Mouse (Mus musculus) embryonic facial prominence, embryonic 14.5 days (tissue): ENCODE data around the gene Tespa1. TPM values are rescaled to one million over a fixed set of nuclear protein-coding genes. Genes with fewer than 3 reads are reported as not detected.
"Not testable (repeated sequence)": the region's sequence is repeated elsewhere in the genome, so short reads cannot be mapped to it uniquely, and the experiment has no call there.

ENCODE experiments used
- ATAC-seq: fragments of 200-750 bp; cut with Nextera tagmentation; 2 replicates; pipeline ENCODE4 v1.8.0; 2017; ENCODE audit warnings: low read depth, moderate number of reproducible peaks, moderate TSS enrichment
- DNase-seq: peaks from one replicate; pipeline ENCODE4 v3.0.0-alpha.2; 2015; ENCODE audit warnings: low spot score
- H3K27ac ChIP-seq: fragments of 300-500 bp; sonication (generic); replicated peaks from 2 replicates; pipeline ENCODE4 v1.5.1; 2014; ENCODE audit warnings: low read depth, mild to moderate bottlenecking, low read length, moderate library complexity
- H3K27me3 ChIP-seq: fragments of 300-500 bp; sonication (generic); replicated peaks from 2 replicates; pipeline ENCODE4 v1.6.1; 2014; ENCODE audit warnings: low read length; ENCODE audit not compliant: control insufficient read depth, insufficient read depth
- H3K36me3 ChIP-seq: fragments of 300-500 bp; sonication (generic); 2 replicates; pipeline ENCODE4 v1.6.1; 2014; ENCODE audit warnings: low read length, mixed read lengths; ENCODE audit not compliant: control insufficient read depth, insufficient read depth
- H3K4me1 ChIP-seq: fragments of 300-500 bp; sonication (generic); 2 replicates; pipeline ENCODE4 v1.6.1; 2014; ENCODE audit warnings: antibody characterized with exemption, low read length; ENCODE audit not compliant: control insufficient read depth, insufficient read depth
- H3K4me2 ChIP-seq: fragments of 300-500 bp; sonication (generic); 2 replicates; pipeline ENCODE4 v1.6.1; 2014; ENCODE audit warnings: low read depth, mild to moderate bottlenecking, low read length, moderate library complexity, mixed read lengths
- H3K4me3 ChIP-seq: fragments of 300-500 bp; sonication (generic); 2 replicates; pipeline ENCODE4 v1.5.1; 2014; ENCODE audit warnings: low read depth, mild to moderate bottlenecking, low read length
- H3K9ac ChIP-seq: fragments of 300-500 bp; sonication (generic); 2 replicates; pipeline ENCODE4 v1.6.1; 2014; ENCODE audit warnings: low read depth, mild to moderate bottlenecking, low read length, moderate library complexity, mixed read lengths
- H3K9me3 ChIP-seq: fragments of 300-500 bp; sonication (generic); 2 replicates; pipeline ENCODE4 v1.6.1; 2016; ENCODE audit warnings: low read length; ENCODE audit not compliant: control insufficient read depth
- WGBS: fragments of 180-500 bp; shearing (Covaris S2); extraction: QIAGEN DNeasy Blood & Tissue Kit; methylation state at CpG from one replicate; pipeline ENCODE4 v1.1.7; 2014; 5-methylcytosine and 5-hydroxymethylcytosine counted together
- polyA plus RNA-seq: library from polyadenylated mRNA; unstranded; fragments of >200 nt; fragmentation: Nextera tagmentation; extraction: Ambion mirVana; gene quantifications from 2 replicates; pipeline ENCODE4 v1.2.1, GENCODE M21; 2014

The Tespa1 gene
- polyA plus RNA-seq, 1 experiment from 2014 or later: 1.7 TPM

DNA sequence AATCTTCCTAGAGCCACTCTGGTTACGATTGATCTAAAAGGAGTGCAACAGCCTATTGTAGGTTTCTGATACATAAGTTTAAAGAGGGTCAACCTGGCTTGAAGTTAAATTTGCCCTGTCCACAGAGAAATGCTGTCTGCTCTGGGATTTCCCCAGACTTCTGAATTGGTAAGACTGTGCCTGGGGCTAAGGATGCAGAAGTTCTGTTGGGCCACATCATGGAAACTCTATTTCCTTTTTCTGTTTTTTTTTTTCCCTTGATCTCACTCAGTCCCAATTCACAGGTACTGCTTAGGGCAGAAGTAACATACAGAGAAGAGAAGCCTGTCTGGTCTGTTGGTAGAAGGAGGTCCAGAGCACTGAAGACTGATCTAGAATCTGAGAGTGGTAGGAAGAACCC is 8.0 kb downstream of the Tespa1 start:
- no peak overlapping the region for H3K4me2 ChIP-seq
- H3K27me3 ChIP-seq: no peaks in the 10 kb centered on the region
- no peaks in the 10 kb centered on the region for H3K9me3 ChIP-seq
- ATAC-seq (no peak), DNase-seq (no peak)
- no peak overlapping the region for H3K9ac ChIP-seq
- no peaks in the 10 kb centered on the region for H3K4me1 ChIP-seq
- WGBS: 83% methylated on average over 1 of the region's 1 CpGs
- no peak overlapping the region for H3K27ac ChIP-seq
- no peaks in the 10 kb centered on the region for H3K36me3 ChIP-seq
- no peak overlapping the region for H3K4me3 ChIP-seq

GRCm38 (mm10) chr10:130336385-130336784 is 13.7 kb downstream of the Tespa1 start:
- Histone ChIP-seq H3K4me3 (no peak overlapping the region), H3K4me2 (no peak overlapping the region), H3K9ac (no peak overlapping the region), H3K9me3 (no peaks in the 10 kb centered on the region), H3K36me3 (no peaks in the 10 kb centered on the region), H3K27ac (no peak overlapping the region), H3K27me3 (no peaks in the 10 kb centered on the region), H3K4me1 (no peaks in the 10 kb centered on the region)
- 73% methylated on average over 1 of the region's 1 CpGs for WGBS
- DNase-seq (no peak), ATAC-seq (no peak)

DNA sequence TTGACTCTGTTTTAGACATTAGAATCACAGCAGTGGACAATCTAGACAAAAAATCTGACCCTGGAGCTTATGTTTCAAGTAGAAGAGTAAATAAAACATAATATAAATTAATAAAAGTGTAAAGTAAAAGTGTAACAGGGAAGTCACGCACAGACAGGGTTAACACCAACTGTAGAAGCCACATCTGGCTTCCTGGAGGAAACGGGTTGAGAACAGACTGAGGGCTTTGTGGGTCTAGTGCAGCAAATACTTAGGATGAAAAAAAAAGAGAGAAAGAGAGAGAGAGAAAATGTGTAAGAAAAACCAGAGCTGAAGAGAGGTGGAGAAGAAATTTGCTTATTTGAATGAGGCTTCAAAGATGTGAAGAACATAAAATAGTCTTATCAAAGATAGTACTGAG is 14.9 kb downstream of the Tespa1 start:
- Histone ChIP-seq H3K4me1 (no peaks in the 10 kb centered on the region), H3K9ac (no peak overlapping the region), H3K9me3 (no peaks in the 10 kb centered on the region), H3K4me3 (no peak overlapping the region), H3K4me2 (no peak overlapping the region), H3K36me3 (no peaks in the 10 kb centered on the region), H3K27ac (no peak overlapping the region), H3K27me3 (no peaks in the 10 kb centered on the region)
- ATAC-seq (no peak), DNase-seq (no peak)
- WGBS: 50% methylated on average over 2 of the region's 2 CpGs

GRCm38 (mm10) chr10:130340050-130340449 is 17.4 kb downstream of the Tespa1 start:
- WGBS: 85% methylated on average over 4 of the region's 4 CpGs
- H3K27ac ChIP-seq, H3K4me2 ChIP-seq, H3K9me3 ChIP-seq, H3K36me3 ChIP-seq, H3K27me3 ChIP-seq, H3K9ac ChIP-seq, H3K4me1 ChIP-seq, H3K4me3 ChIP-seq, ATAC-seq, DNase-seq: not testable (repeated sequence)

- H3K9me3 ChIP-seq: no peaks in the 10 kb centered on the region
- no peak overlapping the region for H3K4me2 ChIP-seq
- H3K9ac ChIP-seq: no peak overlapping the region
- ATAC-seq: no peak
- no peaks in the 10 kb centered on the region for H3K36me3 ChIP-seq
- 94% methylated on average over 1 of the region's 1 CpGs for WGBS
- no peaks in the 10 kb centered on the region for H3K27me3 ChIP-seq
- H3K4me3 ChIP-seq: no peak overlapping the region
- DNase-seq: no peak
- no peaks in the 10 kb centered on the region for H3K4me1 ChIP-seq
- H3K27ac ChIP-seq: no peak overlapping the region
Observed at GRCm38 (mm10) chr10:130344056-130344455, 21.4 kb downstream of the Tespa1 start.

- DNase-seq (peak; percentile 55), ATAC-seq (peak; percentile 60; the same call in 1 of the 2 replicates)
- H3K4me3 ChIP-seq: no peak overlapping the region
- H3K4me2 ChIP-seq: no peak overlapping the region
- H3K4me1 ChIP-seq: no peaks in the 10 kb centered on the region
- WGBS: 57% methylated on average over 2 of the region's 2 CpGs
- H3K36me3 ChIP-seq: no peaks in the 10 kb centered on the region
- H3K27ac ChIP-seq: no peak overlapping the region
- no peaks in the 10 kb centered on the region for H3K27me3 ChIP-seq
- H3K9me3 ChIP-seq: no peaks in the 10 kb centered on the region
- H3K9ac ChIP-seq: no peak overlapping the region
Observed at GRCm38 (mm10) chr10:130363438-130364164, 40.9 kb downstream of the Tespa1 start.

- H3K9ac ChIP-seq: no peak overlapping the region
- no peak overlapping the region for H3K4me2 ChIP-seq
- no peaks in the 10 kb centered on the region for H3K4me1 ChIP-seq
- no peaks in the 10 kb centered on the region for H3K27me3 ChIP-seq
- DNase-seq: no peak
- no peak overlapping the region for H3K27ac ChIP-seq
- no peaks in the 10 kb centered on the region for H3K36me3 ChIP-seq
- no peak for ATAC-seq
- no peaks in the 10 kb centered on the region for H3K9me3 ChIP-seq
- no peak overlapping the region for H3K4me3 ChIP-seq
Observed at GRCm38 (mm10) chr10:130364766-130365165, 42.1 kb downstream of the Tespa1 start.

GRCm38 (mm10) chr10:130368384-130368783 is 45.7 kb downstream of the Tespa1 start:
- Histone ChIP-seq H3K9me3 (no peaks in the 10 kb centered on the region), H3K9ac (no peak overlapping the region), H3K27me3 (no peaks in the 10 kb centered on the region), H3K27ac (no peak overlapping the region), H3K36me3 (no peaks in the 10 kb centered on the region), H3K4me3 (no peak overlapping the region), H3K4me2 (no peak overlapping the region), H3K4me1 (no peaks in the 10 kb centered on the region)
- ATAC-seq (0 out of 2 replicates have a peak, but pooled peaks have one; percentile 62), DNase-seq (peak; percentile 4)

DNA sequence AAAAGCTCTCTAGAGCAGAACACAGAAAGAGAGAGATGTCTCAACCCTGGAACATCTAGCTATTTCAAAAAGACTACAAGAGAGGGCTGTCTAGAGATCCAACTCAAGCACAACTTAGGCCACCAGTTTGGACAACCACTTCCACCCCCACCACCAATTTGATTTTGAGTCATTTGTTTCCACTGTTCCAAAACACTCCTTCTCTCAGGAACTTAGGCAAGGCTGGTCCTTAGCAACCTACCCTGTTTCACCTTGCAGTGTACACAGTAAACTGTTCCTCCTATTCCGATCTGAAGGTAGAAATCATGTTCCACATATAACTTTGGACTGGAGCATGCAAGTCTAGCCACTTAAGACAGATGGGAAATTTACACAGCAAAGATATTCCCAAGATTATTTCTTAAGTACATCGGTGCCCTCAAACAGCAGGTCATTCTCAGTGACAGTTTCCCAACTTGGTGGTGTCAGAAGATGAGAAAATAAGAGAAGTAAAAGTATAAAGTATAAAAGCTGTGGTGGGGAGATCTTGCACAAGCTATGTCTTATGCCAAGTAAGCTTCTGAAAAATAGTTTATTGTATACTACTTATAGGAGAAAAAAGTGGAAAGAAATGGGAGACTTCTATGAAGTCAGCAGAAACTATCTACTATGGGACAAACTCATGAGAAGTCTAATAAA is 47.5 kb downstream of the Tespa1 start:
- H3K36me3 ChIP-seq: no peaks in the 10 kb centered on the region
- 88% methylated on average over 2 of the region's 2 CpGs for WGBS
- no peak overlapping the region for H3K9ac ChIP-seq
- H3K27me3 ChIP-seq: no peaks in the 10 kb centered on the region
- H3K27ac ChIP-seq: no peak overlapping the region
- no peaks in the 10 kb centered on the region for H3K9me3 ChIP-seq
- no peak overlapping the region for H3K4me2 ChIP-seq
- H3K4me3 ChIP-seq: no peak overlapping the region
- H3K4me1 ChIP-seq: no peaks in the 10 kb centered on the region
- ATAC-seq (no peak), DNase-seq (no peak)
